Comparison of ENCODE assay signal across 8 mouse cellular contexts in the genomic region with DNA sequence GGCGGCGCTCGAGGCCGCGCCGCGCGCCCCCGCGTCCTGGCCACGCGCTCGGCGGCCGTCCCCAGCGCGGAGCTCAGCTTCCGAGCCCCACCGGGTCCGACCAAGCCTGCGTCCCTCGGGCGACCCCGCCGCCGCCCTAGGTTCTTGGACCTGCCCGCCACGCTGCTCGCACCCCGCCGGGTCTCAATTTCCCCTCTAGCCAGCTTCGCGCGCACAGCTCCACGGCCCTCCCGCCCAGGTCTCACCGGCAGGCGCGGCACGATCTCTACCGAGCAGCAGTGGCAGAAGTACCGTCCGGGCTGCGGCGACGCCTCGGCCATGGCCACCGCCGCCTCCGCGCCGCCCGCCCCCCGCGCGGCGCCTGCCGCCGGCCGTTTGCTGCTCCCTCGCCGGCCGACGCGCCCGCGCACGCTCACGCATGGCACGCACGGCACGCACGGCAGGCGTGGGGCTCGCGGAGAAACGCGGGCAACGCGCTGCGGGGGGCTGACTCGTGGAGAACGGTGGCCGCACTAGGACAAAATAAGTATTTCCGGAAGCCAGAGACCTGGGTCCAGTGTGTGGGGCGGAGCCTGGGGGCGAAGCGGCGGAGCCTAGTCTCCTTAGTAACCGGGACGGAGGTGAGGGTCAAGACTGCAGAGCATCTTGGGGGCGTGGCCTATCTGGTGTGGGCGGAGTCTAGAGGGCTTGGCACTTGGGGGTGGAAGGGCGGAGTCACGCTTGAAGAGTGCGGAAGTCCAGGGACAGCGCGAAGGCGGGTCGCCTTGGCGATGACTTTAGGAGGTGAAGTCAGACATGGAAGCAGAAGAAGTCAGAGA. TPM values are rescaled to one million over a fixed set of nuclear protein-coding genes. Genes with fewer than 3 reads are reported as not detected.
A peak's percentile ranks its signal among the peaks of the same experiment; 100 is the strongest.
DNase-seq lines count a peak whose midpoint lies in the region; ATAC-seq and TF ChIP-seq lines count a peak whose summit lies in the region.

Rnf126 (minus strand) TSS at position 445 of the 818 bp plus-strand sequence.

- H3K4me2 ChIP-seq in forebrain, embryonic 13.5 days: peak within 1 kb of the TSS; percentile 94
- peak within 1 kb of the TSS; percentile 85 for H3K4me2 ChIP-seq in liver, postnatal 0 days (ENCODE audit: low read depth, low read length)
- H3K4me2 ChIP-seq in neural tube, embryonic 14.5 days (ENCODE audit: low read depth, low read length): peak within 1 kb of the TSS; percentile 55

- no peak for TF ChIP-seq CTCF in ES-Bruce4 (IDR thresholded peaks at IDR 0.05; ENCODE audit: low read depth, low read length)
- TF ChIP-seq CTCF in liver, postnatal 0 days (IDR thresholded peaks at IDR 0.05; ENCODE audit: low read depth): no peak

- H3K36me3 ChIP-seq in ES-Bruce4 (ENCODE audit: control insufficient read depth, insufficient read depth, low read length, poor library complexity, severe bottlenecking): peaks cover 3% of the 10 kb centered on the region; the same call in 1 of the 2 replicates
- H3K36me3 ChIP-seq in forebrain, embryonic 13.5 days (ENCODE audit: poor library complexity, severe bottlenecking): peaks cover 11% of the 10 kb centered on the region
- peaks cover 11% of the 10 kb centered on the region for H3K36me3 ChIP-seq in liver, postnatal 0 days (replicated peaks; ENCODE audit: insufficient read depth, low read length)
- peaks cover 6% of the 10 kb centered on the region for H3K36me3 ChIP-seq in neural tube, embryonic 14.5 days (ENCODE audit: control insufficient read depth, insufficient read depth, low read length)

- WGBS in forebrain, embryonic 13.5 days: under 1% methylated on average over 94 of the region's 101 CpGs
- WGBS in large intestine, adult 2 months: under 1% methylated on average over 100 of the region's 101 CpGs
- WGBS in liver, postnatal 0 days (ENCODE audit: insufficient replicate concordance): under 1% methylated on average over 68 of the region's 101 CpGs
- WGBS in neural tube, embryonic 14.5 days: under 1% methylated on average over 80 of the region's 101 CpGs

- H3K27ac ChIP-seq in ES-Bruce4 (ENCODE audit: insufficient read depth, low read length): peak within 1 kb of the TSS; percentile 28; the same call in 1 of the 2 replicates
- peak within 1 kb of the TSS; percentile 86 for H3K27ac ChIP-seq in forebrain, embryonic 13.5 days
- peak within 1 kb of the TSS; percentile 95 for H3K27ac ChIP-seq in liver, postnatal 0 days (ENCODE audit: low read depth)
- H3K27ac ChIP-seq in neural tube, embryonic 14.5 days (ENCODE audit: low read depth, low read length): peak within 1 kb of the TSS; percentile 88

- H3K4me3 ChIP-seq in ES-Bruce4 (ENCODE audit: low read depth, low read length): peak within 1 kb of the TSS; percentile 85
- peak within 1 kb of the TSS; percentile 76 for H3K4me3 ChIP-seq in forebrain, embryonic 13.5 days
- H3K4me3 ChIP-seq in liver, postnatal 0 days (ENCODE audit: low read depth, low read length): peak within 1 kb of the TSS; percentile 96
- peak within 1 kb of the TSS; percentile 89 for H3K4me3 ChIP-seq in neural tube, embryonic 14.5 days (ENCODE audit: low read depth, low read length)

- peaks cover 3% of the 10 kb centered on the region for H3K4me1 ChIP-seq in ES-Bruce4 (ENCODE audit: control insufficient read depth, insufficient read depth, low read length)
- peaks cover 40% of the 10 kb centered on the region for H3K4me1 ChIP-seq in forebrain, embryonic 13.5 days
- H3K4me1 ChIP-seq in liver, postnatal 0 days (ENCODE audit: insufficient read depth): peaks cover 30% of the 10 kb centered on the region
- peaks cover 17% of the 10 kb centered on the region for H3K4me1 ChIP-seq in neural tube, embryonic 14.5 days (ENCODE audit: control insufficient read depth, insufficient read depth, low read length)

- DNase-seq in heart, postnatal 10 days: peak; percentile 99 to 100
- peak; percentile 99 for DNase-seq in large intestine, adult 2 months (ENCODE audit: low read depth, low spot score)
- peak; percentile 99 for DNase-seq in liver, postnatal 0 days
- DNase-seq in testis, postnatal 10 days (ENCODE audit: low spot score): peak; percentile 100

- TF ChIP-seq EP300 in ES-Bruce4 (IDR thresholded peaks at IDR 0.05; ENCODE audit: insufficient read depth, low read depth, low read length): 0 out of 2 replicates have a peak, but pooled peaks have one; percentile 48
- TF ChIP-seq EP300 in liver, postnatal 0 days (IDR thresholded peaks at IDR 0.05; ENCODE audit: low read depth): peak; percentile 66

- peak within 1 kb of the TSS; percentile 89 for H3K9ac ChIP-seq in ES-Bruce4 (ENCODE audit: low read depth, poor library complexity, severe bottlenecking)
- peak within 1 kb of the TSS; percentile 94 for H3K9ac ChIP-seq in forebrain, embryonic 13.5 days
- peak within 1 kb of the TSS; percentile 96 for H3K9ac ChIP-seq in liver, postnatal 0 days (replicated peaks)
- H3K9ac ChIP-seq in neural tube, embryonic 14.5 days (replicated peaks; ENCODE audit: low read depth, low read length): peak within 1 kb of the TSS; percentile 85

- TF ChIP-seq POLR2A in ES-Bruce4 (IDR thresholded peaks at IDR 0.05; ENCODE audit: insufficient read depth, low read length): no peak

- no peaks in the 10 kb centered on the region for H3K27me3 ChIP-seq in ES-Bruce4 (ENCODE audit: control insufficient read depth, insufficient read depth, low read length, poor library complexity, severe bottlenecking)
- peaks cover 4% of the 10 kb centered on the region; the same call in 1 of the 2 replicates for H3K27me3 ChIP-seq in forebrain, embryonic 13.5 days
- no peaks in the 10 kb centered on the region for H3K27me3 ChIP-seq in liver, postnatal 0 days (ENCODE audit: insufficient read depth, low read length)
- no peaks in the 10 kb centered on the region for H3K27me3 ChIP-seq in neural tube, embryonic 14.5 days (ENCODE audit: control insufficient read depth, insufficient read depth, low read length)

- intact Hi-C loops in heart, postnatal 10 days (cut with DNase I): no loop called here

- H3K9me3 ChIP-seq in ES-Bruce4 (replicated peaks; ENCODE audit: control insufficient read depth, insufficient read depth, low read length, poor library complexity, severe bottlenecking): no peaks in the 10 kb centered on the region
- no peaks in the 10 kb centered on the region for H3K9me3 ChIP-seq in forebrain, embryonic 13.5 days (replicated peaks)
- no peaks in the 10 kb centered on the region for H3K9me3 ChIP-seq in liver, postnatal 0 days (ENCODE audit: low read length)
- H3K9me3 ChIP-seq in neural tube, embryonic 14.5 days (ENCODE audit: control insufficient read depth, low read length): no peaks in the 10 kb centered on the region

- ATAC-seq in cerebellum, adult (ENCODE audit: insufficient number of reproducible peaks, low FRiP score, low TSS enrichment): peak; percentile 81
- peak; percentile 89 for ATAC-seq in forebrain, embryonic 13.5 days
- ATAC-seq in liver, postnatal 0 days: peak; percentile 89
- peak; percentile 87 for ATAC-seq in neural tube, embryonic 14.5 days (ENCODE audit: low read depth)

RNA-seq across cellular contexts. Expression of gene Rnf126, which starts in this region (rescaled TPM):
- polyA plus RNA-seq in ES-Bruce4 (2011; ENCODE audit: insufficient read depth, insufficient read length, low read depth, missing spikeins): 49.6 and 61.5 TPM in 2 replicates
- 70.9 and 74.8 TPM in 2 replicates for polyA plus RNA-seq in forebrain, embryonic 13.5 days (2015; fragmentation: Nextera tagmentation; extraction: Ambion mirVana)
- total RNA-seq in heart, postnatal 10 days (2021): 10 to 100 TPM; 31.8 to 34.4 TPM
- 119 and 129 TPM in 2 replicates for polyA plus RNA-seq in large intestine, adult 2 months (2012; rRNA removed)
- polyA plus RNA-seq in liver, postnatal 0 days (2015; fragmentation: Nextera tagmentation; extraction: Ambion mirVana): 28.2 and 34.1 TPM in 2 replicates
- 89.3 and 93.7 TPM in 2 replicates for polyA plus RNA-seq in neural tube, embryonic 14.5 days (2014; fragmentation: Nextera tagmentation; extraction: Ambion mirVana)

Comparison
In these comparisons a context has a peak if more than half of its experiments do, and no peak if none do; other contexts are left out.
1. Peak in every context shown above with its lines: DNase-seq, ATAC-seq, H3K4me3 ChIP-seq and H3K27ac ChIP-seq.
2. H3K27ac ChIP-seq: peak in every context shown above with its lines; median percentile 95 in liver, postnatal 0 days; 88 in neural tube, embryonic 14.5 days; 86 in forebrain, embryonic 13.5 days; 28 in ES-Bruce4.